ENCODE assay signal across 8 mouse cellular contexts in genomic region chr11:121544755-121545397, GRCm38 (mm10). TPM values are rescaled to one million over a fixed set of nuclear protein-coding genes. Genes with fewer than 3 reads are reported as not detected.
DNase-seq lines count a peak whose midpoint lies in the region; ATAC-seq lines count a peak whose summit lies in the region.
"Had no signal": no experiment of that assay in that cellular context is flagged by ENCODE, and none has a peak within 500 bp of the region (broad histone marks: within the 10 kb centered on the region; RNA-seq: fewer than 3 reads in every experiment).

No protein-coding gene starts in this region.

- H3K4me1 ChIP-seq in kidney, embryonic 16.5 days (ENCODE audit: insufficient read depth, low read length), result peaks cover 24% of the 10 kb centered on the region
- H3K4me1 ChIP-seq in brown adipose tissue, adult 24 weeks (ENCODE audit: control insufficient read depth, insufficient read depth, insufficient read length, low read length), result peaks cover 11% of the 10 kb centered on the region
- H3K4me1 ChIP-seq in intestine, embryonic 16.5 days (ENCODE audit: control insufficient read depth, insufficient read depth, low read length), result peaks cover 31% of the 10 kb centered on the region

- ATAC-seq in kidney, embryonic 16.5 days (ENCODE audit: low FRiP score, low TSS enrichment), result no peak
- ATAC-seq in intestine, embryonic 16.5 days, result peak; percentile 16; the same call in 1 of the 2 replicates
- ATAC-seq: midbrain, embryonic 15.5 days had no signal

- no peak overlapping the region for H3K9ac ChIP-seq in kidney, embryonic 16.5 days (replicated peaks; ENCODE audit: low read length)
- H3K9ac ChIP-seq in intestine, embryonic 16.5 days (ENCODE audit: low read depth, low read length), result peak overlapping the region; percentile 46; the same call in 1 of the 2 replicates
- H3K9ac ChIP-seq: midbrain, embryonic 15.5 days had no signal

- H3K4me3 ChIP-seq in kidney, embryonic 16.5 days (ENCODE audit: low read length), result no peak overlapping the region
- H3K4me3 ChIP-seq in brown adipose tissue, adult 24 weeks (ENCODE audit: insufficient read depth, low read depth, low read length), result no peak overlapping the region
- H3K4me3 ChIP-seq in intestine, embryonic 16.5 days (ENCODE audit: low read length), result no peak overlapping the region
- H3K4me3 ChIP-seq: midbrain, embryonic 15.5 days had no signal

- H3K9me3 ChIP-seq in kidney, embryonic 16.5 days (ENCODE audit: low read length), result no peaks in the 10 kb centered on the region
- no peaks in the 10 kb centered on the region for H3K9me3 ChIP-seq in intestine, embryonic 16.5 days (ENCODE audit: control insufficient read depth, low read length)
- H3K9me3 ChIP-seq: midbrain, embryonic 15.5 days had no signal

- DNase-seq in kidney, postnatal 10 days, result no peak
- DNase-seq in naive thymus-derived CD4-positive, alpha-beta T cell, adult 2 months (ENCODE audit: low read depth), result peak; percentile 38
- no peak for DNase-seq in ovary, postnatal 14 days (ENCODE audit: low spot score)
- DNase-seq in frontal cortex, adult 2 months (ENCODE audit: extremely low spot score in 1 of 2, low spot score in 1 of 2), result no peak

- H3K27ac ChIP-seq in kidney, embryonic 16.5 days (ENCODE audit: low read length), result peak overlapping the region; percentile 50
- peak overlapping the region; percentile 38 for H3K27ac ChIP-seq in brown adipose tissue, adult 24 weeks (replicated peaks; ENCODE audit: low read depth, low read length)
- peak overlapping the region; percentile 81 for H3K27ac ChIP-seq in intestine, embryonic 16.5 days (ENCODE audit: low read length)
- H3K27ac ChIP-seq: midbrain, embryonic 15.5 days had no signal

- H3K27me3 ChIP-seq in kidney, embryonic 16.5 days (ENCODE audit: insufficient read depth, low read length), result no peaks in the 10 kb centered on the region
- H3K27me3 ChIP-seq in intestine, embryonic 16.5 days (replicated peaks; ENCODE audit: control insufficient read depth, insufficient read depth, low read length), result no peaks in the 10 kb centered on the region
- H3K27me3 ChIP-seq: midbrain, embryonic 15.5 days had no signal

- H3K36me3 ChIP-seq in kidney, embryonic 16.5 days (ENCODE audit: insufficient read depth, low read length), result 0 out of 2 replicates have a peak, but pooled peaks cover 4% of the 10 kb centered on the region
- no peaks in the 10 kb centered on the region for H3K36me3 ChIP-seq in intestine, embryonic 16.5 days (ENCODE audit: control insufficient read depth, insufficient read depth, low read length)

- 49% methylated on average over 7 of the region's 7 CpGs for WGBS in kidney, embryonic 16.5 days
- WGBS in intestine, embryonic 16.5 days, result 42% methylated on average over 7 of the region's 7 CpGs

- no peak overlapping the region for H3K4me2 ChIP-seq in kidney, embryonic 16.5 days (replicated peaks; ENCODE audit: low read depth, low read length)
- H3K4me2 ChIP-seq in intestine, embryonic 16.5 days (ENCODE audit: low read depth, low read length), result no peak overlapping the region
- H3K4me2 ChIP-seq: midbrain, embryonic 15.5 days had no signal

RNA-seq across cellular contexts. Expression of gene Zfp750, which starts 25.7 kb away (rescaled TPM):
- 0.77 and 0.90 TPM in 2 replicates for polyA plus RNA-seq in kidney, embryonic 16.5 days (2015; fragmentation: Nextera tagmentation; extraction: Ambion mirVana)
- polyA plus RNA-seq in brown adipose tissue, adult 24 weeks (2012; ENCODE audit: insufficient read depth, insufficient read length, missing spikeins), result not detected in 2 replicates
- 0.50 and 0.62 TPM in 2 replicates for polyA plus RNA-seq in intestine, embryonic 16.5 days (2015; fragmentation: Nextera tagmentation; extraction: Ambion mirVana)
- 0.08 and 0.15 TPM in 2 replicates for polyA plus RNA-seq in frontal cortex, adult 2 months (2012; rRNA removed)
